In the genomic region with DNA sequence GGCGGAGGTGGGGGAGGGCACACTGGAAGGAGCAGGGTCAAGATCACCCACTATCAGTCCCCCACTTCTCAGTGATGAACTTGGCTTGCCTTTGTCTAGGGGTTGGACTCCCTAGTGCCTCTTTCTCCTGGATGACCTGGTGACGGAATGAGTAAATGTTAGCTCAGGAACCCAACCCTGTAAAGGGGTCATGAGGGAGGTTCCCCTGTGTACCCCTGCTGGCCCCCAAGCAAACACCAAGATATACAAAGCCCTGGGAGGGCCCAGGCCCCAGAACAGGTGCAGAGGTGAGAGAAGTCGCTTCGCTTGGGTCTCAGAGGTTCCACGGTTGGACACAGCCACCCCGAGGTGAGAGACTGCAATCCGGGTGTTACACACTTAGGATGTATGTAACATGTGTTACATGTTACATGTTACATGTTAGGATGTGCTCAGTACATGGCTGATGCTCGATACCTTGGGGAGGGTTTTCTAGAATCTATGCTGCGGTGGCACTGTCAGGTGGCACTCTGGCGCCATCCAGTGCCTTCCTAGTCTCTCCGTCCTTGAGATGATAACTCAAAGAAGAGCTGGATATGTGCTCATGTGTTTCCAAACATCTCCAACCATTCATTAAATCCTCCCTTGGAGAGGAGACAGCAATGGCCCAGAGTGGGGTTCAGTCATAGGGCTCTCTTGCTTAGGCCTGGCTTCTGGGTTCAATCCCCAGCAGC, we compare ENCODE assay signal across 18 mouse cellular contexts. TPM values are rescaled to one million over a fixed set of nuclear protein-coding genes. Genes with fewer than 3 reads are reported as not detected.
DNase-seq lines count a peak whose midpoint lies in the region; ATAC-seq and TF ChIP-seq lines count a peak whose summit lies in the region.
"Had no signal": no experiment of that assay in that cellular context is flagged by ENCODE, and none has a peak within 500 bp of the region (broad histone marks: within the 10 kb centered on the region; RNA-seq: fewer than 3 reads in every experiment).

A gene (plus strand): TSS at position 273 of the 713 bp plus-strand sequence.

- peak; percentile 36 for TF ChIP-seq CTCF in left cerebral cortex, adult 2 months (IDR thresholded peaks at IDR 0.05)
- peak; percentile 37 for TF ChIP-seq CTCF in ES-Bruce4 (IDR thresholded peaks at IDR 0.05; ENCODE audit: low read depth, low read length)

- H3K36me3 ChIP-seq in heart, embryonic 16.5 days (ENCODE audit: control insufficient read depth, insufficient read depth), result no peaks in the 10 kb centered on the region
- H3K36me3 ChIP-seq in ES-Bruce4 (ENCODE audit: control insufficient read depth, insufficient read depth, low read length, poor library complexity, severe bottlenecking), result no peaks in the 10 kb centered on the region

- no peaks in the 10 kb centered on the region for H3K27me3 ChIP-seq in heart, embryonic 16.5 days (ENCODE audit: control insufficient read depth, insufficient read depth, low read length)
- H3K27me3 ChIP-seq in ES-Bruce4 (ENCODE audit: control insufficient read depth, insufficient read depth, low read length, poor library complexity, severe bottlenecking), result no peaks in the 10 kb centered on the region

- intact Hi-C loops in left cerebral cortex, adult 2 months (cut with DNase I), result no loop called here

- TF ChIP-seq EP300 in ES-Bruce4 (IDR thresholded peaks at IDR 0.05; ENCODE audit: insufficient read depth, low read depth, low read length), result no peak

- H3K9ac ChIP-seq in heart, embryonic 16.5 days (ENCODE audit: low read length), result no peak within 1 kb of the TSS
- no peak within 1 kb of the TSS for H3K9ac ChIP-seq in ES-Bruce4 (ENCODE audit: low read depth, poor library complexity, severe bottlenecking)

- H3K4me2 ChIP-seq in heart, embryonic 16.5 days (ENCODE audit: low read depth, low read length), result no peak within 1 kb of the TSS

- ATAC-seq in heart, embryonic 16.5 days (replicated peaks; ENCODE audit: extremely low read depth, insufficient read depth, low FRiP score), result no peak
- ATAC-seq: CD4-positive, CD25-positive, alpha-beta regulatory T cell, adult 4 months; midbrain, embryonic 16.5 days had no signal

- no peak for TF ChIP-seq POLR2A in ES-Bruce4 (IDR thresholded peaks at IDR 0.05; ENCODE audit: insufficient read depth, low read length)

- H3K27ac ChIP-seq in heart, embryonic 16.5 days (ENCODE audit: low read length), result peak within 1 kb of the TSS; percentile 79
- no peak within 1 kb of the TSS for H3K27ac ChIP-seq in left cerebral cortex, adult 2 months
- no peak within 1 kb of the TSS for H3K27ac ChIP-seq in ES-Bruce4 (ENCODE audit: insufficient read depth, low read length)

- H3K4me1 ChIP-seq in heart, embryonic 16.5 days (ENCODE audit: control insufficient read depth, insufficient read depth, low read length), result peaks cover 16% of the 10 kb centered on the region
- H3K4me1 ChIP-seq in ES-Bruce4 (ENCODE audit: control insufficient read depth, insufficient read depth, low read length), result no peaks in the 10 kb centered on the region

- H3K9me3 ChIP-seq in heart, embryonic 16.5 days (replicated peaks; ENCODE audit: control insufficient read depth, low read length), result no peaks in the 10 kb centered on the region
- no peaks in the 10 kb centered on the region for H3K9me3 ChIP-seq in ES-Bruce4 (replicated peaks; ENCODE audit: control insufficient read depth, insufficient read depth, low read length, poor library complexity, severe bottlenecking)

- H3K4me3 ChIP-seq in heart, embryonic 16.5 days (ENCODE audit: low read length), result no peak within 1 kb of the TSS
- H3K4me3 ChIP-seq in left cerebral cortex, adult 2 months, result no peak within 1 kb of the TSS
- no peak within 1 kb of the TSS for H3K4me3 ChIP-seq in ES-Bruce4 (ENCODE audit: low read depth, low read length)

- 85% methylated on average over 11 of the region's 11 CpGs for WGBS in heart, embryonic 16.5 days

- no peak for DNase-seq in heart, adult 18-20 months
- no peak for DNase-seq in left cerebral cortex, adult 2 months (ENCODE audit: extremely low spot score in 1 of 2, low spot score in 2 of 2)
- DNase-seq in left cerebral cortex, adult 9 months (ENCODE audit: low spot score in 2 of 2), result no peak
- DNase-seq in brain, adult 2 months (ENCODE audit: low read depth, low spot score), result peak; percentile 6
- no peak for DNase-seq in frontal cortex, adult 2 months (ENCODE audit: extremely low spot score in 1 of 2, low spot score in 1 of 2)
- DNase-seq: adrenal gland, postnatal 25 days; gastrocnemius, postnatal 14 days; heart, postnatal 4 days; layer of hippocampus, postnatal 36 days; thymus, postnatal 14 days had no signal

RNA-seq across cellular contexts. Expression of the gene that starts here (rescaled TPM):
- 0.45 and 0.52 TPM in 2 replicates for polyA plus RNA-seq in heart, embryonic 16.5 days (2015; fragmentation: Nextera tagmentation; extraction: Ambion mirVana)
- 1 to 10 TPM in 1 of 2 experiments, not detected in 1; 9.4 TPM for total RNA-seq in heart, adult 18-20 months (2021)
- total RNA-seq in left cerebral cortex, adult 2 months (2021), result under 1 TPM in 1 of 2 experiments, not detected in 1; 0.50 TPM
- not detected in 2 replicates for polyA plus RNA-seq in ES-Bruce4 (2011; ENCODE audit: insufficient read depth, insufficient read length, low read depth, missing spikeins)
- 0.36 and 0.40 TPM in 2 replicates for polyA plus RNA-seq in frontal cortex, adult 2 months (2012; rRNA removed)
- total RNA-seq: adrenal gland, postnatal 25 days; gastrocnemius, postnatal 14 days; megakaryocyte, adult 5-6 weeks had no signal
- polyA plus RNA-seq: CD4-positive, CD25-positive, alpha-beta regulatory T cell, adult 4 months; embryonic facial prominence, embryonic 11.5 days; limb, embryonic 11.5 days; neural tube, embryonic 11.5 days had no signal
